Mouse (Mus musculus) CH12F3 (cell line): ENCODE measurements around the gene Cse1l.

Source experiments
- in situ Hi-C: fragments of 300-500 bp; cut with MboI; formaldehyde crosslinking; loops from 2 replicates; pipeline ENCODE4 v1.14.3; 2020; ENCODE audit warnings: low sequenced_read_pairs

Cse1l gene

DNA sequence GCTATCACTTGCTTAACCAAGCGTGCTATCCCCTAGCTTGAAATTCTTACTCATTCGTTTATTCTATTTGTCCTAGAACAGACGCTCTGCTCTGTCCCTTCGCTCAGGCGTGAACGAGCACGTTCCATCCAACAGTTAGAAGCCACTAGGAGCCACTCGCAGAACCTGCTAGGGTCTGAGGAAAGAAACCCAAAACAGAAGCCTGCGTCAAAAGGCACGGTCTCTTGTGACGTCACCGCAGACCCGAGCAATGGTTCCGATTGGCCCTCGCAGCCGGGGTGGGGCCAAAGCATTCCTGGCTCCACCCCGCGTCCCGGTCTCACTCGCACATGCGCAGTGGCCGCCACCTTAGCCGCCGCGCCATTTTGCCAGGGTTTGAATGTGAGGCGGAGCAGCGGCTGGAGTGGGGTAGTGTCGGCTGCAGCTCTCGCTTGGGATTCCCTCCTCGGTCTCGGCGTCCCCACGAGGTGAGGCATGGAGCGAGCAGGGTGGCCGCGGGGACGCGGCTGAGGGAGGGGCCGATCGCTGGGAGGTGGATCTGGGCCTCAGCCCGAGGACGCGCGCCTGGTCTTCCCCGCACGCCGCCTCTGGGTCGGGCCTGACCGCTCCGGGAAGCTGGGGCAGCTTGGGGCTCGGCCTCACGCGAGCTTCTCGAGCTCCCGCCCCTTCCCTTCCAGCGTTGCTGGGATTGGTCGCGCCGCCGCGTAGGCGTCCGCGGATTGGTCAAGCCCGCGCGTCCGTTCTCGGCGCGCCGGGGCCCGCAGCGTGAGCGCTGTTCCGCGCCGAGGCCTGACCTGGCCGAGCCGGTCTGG is at the start of gene Cse1l:
TSS of gene Cse1l (plus strand) at position 330 of the 812 bp plus-strand sequence.
- in situ Hi-C loops: no loop called here

DNA sequence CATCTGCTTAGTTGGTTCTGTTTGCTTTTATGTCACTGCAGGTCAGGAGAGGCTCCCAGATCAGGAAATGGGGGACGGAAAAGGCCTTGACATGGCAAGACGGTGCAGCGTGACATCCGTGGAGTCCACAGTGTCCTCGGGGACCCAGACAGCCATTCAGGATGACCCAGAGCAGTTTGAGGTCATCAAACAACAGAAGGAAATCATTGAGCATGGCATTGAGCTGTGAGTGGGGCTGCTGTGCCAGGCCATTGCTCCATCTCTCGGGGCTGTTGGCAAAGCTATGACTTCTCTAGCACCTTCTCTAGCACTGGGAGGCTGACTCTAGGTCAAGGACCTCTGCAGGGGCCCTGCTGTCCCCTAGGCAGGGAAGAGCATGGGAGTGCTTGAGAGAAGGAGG is 49.5 kb upstream of the Cse1l start:
- in situ Hi-C loops: no loop called here

DNA sequence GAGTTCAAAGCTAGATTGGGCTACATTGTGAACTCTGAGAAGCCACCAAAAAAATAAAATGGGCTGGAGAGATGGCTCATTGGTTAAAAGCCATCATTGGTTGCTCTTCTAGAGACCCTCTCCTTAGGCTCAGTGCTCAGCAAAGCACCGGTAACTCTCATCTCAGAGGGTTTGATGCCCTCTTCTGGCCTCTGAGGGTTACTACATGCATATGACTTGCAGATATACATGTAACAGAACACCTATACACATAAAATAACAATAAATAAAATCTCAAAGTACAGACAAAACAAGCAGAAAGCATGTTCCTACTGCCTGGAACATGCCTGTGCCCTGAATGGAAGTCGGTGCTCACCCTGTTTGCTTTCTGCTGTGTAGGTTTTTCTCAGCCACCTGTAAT is 48.7 kb upstream of the Cse1l start:
- in situ Hi-C loops: no loop called here

DNA sequence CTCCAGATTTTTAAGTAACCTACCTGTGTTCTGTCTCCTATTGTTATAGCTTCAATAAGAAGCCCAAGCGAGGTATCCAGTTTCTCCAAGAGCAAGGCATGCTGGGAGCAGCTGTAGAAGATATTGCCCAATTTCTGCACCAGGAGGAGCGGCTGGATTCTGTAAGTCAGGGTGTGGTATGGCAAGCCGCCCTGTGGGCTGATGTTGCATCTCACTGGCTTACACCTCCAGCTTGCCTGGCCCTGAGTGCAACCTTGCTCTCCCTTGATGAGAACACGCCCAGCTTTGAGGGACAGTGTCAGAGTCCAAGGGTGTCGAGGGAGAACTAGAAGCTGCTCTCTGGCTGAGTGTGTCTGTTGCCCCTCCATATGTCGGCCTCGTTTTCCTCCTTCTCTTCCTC is 46.6 kb upstream of the Cse1l start:
- in situ Hi-C loops: no loop called here

DNA sequence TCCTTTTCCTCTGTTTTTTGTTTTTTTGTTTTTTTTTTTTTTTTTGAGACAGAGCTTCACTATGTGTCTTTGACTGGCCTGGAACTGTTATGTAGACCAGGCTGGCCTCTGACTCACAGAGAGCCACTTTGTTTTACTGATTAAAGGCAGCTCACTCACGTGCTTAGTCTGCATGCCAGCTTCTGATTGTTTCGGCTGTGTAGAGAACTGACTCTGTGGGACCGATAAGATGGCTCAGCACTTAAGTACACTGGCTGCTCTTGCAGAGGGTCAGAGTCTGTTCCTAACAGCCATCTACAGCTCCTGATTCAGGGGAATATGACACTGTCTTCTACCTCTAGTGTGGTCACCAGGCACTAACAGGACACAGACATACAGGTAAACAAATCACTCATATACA is 43.3 kb upstream of the Cse1l start:
- in situ Hi-C loops: no loop called here

DNA sequence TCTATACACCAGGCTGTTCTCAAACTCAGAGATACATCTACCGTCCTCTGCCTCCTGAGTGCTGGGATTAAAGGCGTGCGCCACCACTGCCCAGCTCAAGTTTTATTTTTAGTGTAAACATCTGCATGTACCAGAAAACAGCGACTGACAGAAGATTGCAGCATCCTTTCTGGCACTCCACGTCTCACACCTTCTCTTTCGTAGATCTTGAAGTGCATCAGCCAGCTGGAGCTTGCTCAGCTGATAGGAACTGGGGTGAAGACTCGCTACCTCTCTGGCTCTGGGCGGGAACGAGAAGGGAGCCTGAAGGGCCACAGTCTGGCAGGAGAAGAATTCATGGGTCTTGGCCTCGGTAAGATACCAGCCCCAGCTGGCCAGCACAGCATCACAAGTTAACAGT is 40.4 kb upstream of the Cse1l start:
- in situ Hi-C loops: no loop called here

DNA sequence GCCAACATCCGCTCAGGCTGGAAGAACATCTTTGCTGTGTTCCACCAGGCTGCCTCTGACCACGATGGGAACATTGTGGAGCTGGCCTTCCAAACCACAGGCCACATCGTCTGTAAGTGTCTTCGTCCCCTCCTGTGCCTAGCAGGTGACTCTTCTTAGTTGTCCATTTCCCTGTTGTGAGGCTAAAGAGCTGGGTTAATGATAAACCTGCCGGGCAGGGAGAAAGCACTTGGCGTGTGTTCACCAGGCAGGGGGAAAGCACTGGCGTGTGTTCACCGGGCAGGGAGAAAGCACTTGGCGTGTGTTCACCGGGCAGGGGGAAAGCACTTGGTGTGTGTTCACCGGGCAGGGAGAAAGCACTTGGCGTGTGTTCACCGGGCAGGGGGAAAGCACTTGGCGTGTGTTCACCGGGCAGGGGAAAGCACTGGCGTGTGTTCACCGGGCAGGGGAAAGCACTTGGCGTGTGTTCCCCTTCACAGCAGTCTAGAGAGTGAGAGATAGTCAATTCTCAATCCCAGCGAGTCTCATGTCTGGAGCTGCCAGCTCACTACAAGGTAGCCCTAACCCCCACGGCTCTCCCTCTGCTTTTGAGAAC is 35.5 kb upstream of the Cse1l start:
- in situ Hi-C loops: no loop called here

DNA sequence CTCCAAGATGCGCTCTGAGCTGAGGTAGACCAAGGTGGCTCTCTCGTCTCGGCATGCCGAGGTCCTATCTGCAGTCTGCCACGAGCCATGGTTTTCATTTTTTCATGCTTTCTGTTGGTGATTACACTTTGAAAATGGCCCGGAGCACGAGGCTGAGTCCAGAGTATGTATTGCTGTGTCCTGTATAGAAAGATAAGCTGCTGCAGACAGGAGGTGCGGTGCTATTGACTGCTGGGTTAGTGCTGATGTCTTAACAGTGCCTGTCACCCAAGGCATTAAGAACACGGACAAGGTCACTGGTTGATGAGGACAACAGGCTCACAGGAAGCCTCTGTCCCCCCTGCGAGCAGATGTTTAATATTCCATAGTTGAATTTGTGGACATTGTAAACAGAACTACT is 34.9 kb upstream of the Cse1l start:
- in situ Hi-C loops: no loop called here

DNA sequence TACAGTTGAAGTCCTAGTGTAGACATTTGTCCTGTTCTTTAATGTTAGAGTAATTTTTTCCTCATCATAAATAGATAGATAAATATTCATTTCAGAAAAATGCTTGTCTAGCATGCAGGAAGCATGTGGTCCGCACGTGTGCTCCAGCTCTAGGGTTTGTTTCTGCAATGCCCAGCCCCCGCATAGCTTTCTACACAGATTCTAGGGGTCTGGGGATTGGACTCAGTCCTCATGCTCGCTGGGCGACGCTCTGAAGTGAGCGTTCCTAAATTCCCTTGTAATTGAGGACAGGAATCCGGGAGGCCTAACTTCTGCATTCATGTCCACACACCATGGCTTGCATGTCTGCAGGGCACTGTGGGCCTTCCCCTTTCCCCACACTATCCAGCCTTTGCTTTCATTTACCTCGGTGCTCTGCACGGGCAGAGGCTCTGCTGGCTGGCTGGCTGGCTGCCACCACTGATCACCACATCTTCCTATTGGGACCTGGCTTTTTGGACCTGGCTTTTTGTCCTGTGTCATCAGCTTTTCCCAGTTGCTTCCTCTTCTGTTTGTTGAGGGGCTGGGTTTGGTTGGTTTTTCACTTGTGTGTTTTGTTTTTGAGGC is 31.1 kb upstream of the Cse1l start:
- in situ Hi-C loops: no loop called here

DNA sequence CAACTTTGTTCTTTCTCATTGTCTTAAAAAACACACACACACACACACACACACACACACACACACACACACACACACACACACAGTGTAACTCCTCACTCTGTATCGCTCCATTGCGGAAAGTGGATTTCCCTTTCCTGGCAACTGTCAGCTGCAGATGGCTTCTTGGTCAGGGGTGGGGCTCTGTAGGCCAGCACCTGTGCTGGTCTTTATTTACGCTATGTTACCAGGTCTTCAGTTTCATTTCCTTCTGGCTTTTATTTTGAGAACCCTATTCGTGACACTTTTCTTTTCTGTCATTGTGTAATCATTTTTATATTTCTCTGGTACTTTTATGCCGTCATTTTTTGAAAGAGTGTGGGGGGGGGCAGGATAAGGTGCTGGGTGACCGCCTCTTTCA is 30.3 kb upstream of the Cse1l start:
- in situ Hi-C loops: no loop called here

DNA sequence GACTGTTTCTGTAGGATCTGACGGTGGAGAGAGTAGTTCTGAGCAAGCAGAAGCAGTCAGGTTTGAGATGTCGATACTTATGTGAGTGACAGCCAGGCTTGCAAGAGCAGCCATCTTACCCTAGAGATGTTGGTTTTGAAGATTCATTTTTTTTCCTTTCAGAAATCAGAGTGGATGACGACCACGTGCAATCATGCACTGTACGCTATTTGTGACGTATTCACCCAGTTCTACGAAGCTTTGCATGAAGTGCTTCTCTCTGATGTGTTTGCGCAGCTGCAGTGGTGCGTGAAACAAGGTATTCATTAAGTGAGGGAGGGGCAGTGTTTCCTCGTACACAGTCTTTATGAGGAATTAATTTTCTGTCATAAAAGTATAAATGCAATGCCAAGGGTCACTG is 29.5 kb upstream of the Cse1l start:
- in situ Hi-C loops: no loop called here

DNA sequence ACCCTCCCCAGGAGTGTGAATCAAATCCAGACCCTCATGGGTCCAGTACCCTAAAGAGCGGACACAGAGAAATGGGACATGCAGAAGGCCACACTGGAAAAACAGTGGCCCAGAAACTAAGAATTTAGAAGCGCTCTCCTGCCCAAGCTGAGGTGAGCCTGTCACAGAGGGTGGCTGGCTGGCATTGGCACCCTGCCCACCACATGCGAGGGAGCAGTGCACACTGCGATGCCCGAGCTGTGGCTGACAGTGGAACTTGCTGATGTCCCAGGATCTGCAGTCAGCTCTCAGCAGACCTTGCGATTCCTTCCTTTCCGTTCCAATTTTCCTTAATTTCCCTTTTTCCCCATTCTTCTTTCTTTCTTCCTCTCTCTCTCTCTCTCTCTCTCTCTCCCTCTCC is 20.8 kb upstream of the Cse1l start:
- in situ Hi-C loops: no loop called here

DNA sequence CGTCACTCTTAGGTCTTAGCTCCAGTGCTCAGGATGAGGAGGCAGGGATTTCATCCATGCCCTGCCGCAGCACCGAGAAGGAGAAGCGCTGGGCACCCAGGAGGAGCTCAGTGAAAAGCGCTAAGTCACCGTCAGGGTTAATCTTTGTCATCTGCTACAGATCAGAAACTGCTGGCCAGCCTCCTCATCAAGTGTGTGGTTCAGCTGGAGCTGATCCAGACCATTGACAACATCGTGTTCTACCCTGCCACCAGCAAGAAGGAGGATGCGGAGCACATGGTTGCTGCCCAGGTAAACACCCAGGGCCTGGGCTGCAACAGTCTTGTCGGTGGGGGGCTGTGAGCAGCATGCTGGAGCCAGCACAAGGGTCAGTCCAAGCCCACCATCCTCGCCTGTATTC is 20.2 kb upstream of the Cse1l start:
- in situ Hi-C loops: no loop called here

DNA sequence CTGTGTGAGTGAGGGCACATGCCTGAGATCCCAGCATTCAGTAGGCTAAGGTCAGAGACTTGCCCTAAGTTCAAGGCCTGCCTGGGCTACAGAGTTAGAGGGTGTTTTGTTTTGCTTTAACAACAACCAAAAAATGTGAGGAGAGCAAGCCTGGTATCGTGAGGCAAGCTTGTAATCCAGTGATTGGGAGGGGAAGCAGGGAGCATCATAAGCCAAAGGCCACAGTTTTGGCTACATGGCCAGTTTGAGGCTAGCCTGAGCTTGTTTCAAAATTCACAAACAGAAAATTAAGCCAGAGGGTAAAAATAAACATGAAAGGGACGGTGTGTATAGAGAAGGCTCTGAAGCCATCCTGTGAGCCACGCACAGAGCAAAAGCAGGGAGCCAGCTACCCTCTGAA is 19.6 kb upstream of the Cse1l start:
- in situ Hi-C loops: no loop called here

DNA sequence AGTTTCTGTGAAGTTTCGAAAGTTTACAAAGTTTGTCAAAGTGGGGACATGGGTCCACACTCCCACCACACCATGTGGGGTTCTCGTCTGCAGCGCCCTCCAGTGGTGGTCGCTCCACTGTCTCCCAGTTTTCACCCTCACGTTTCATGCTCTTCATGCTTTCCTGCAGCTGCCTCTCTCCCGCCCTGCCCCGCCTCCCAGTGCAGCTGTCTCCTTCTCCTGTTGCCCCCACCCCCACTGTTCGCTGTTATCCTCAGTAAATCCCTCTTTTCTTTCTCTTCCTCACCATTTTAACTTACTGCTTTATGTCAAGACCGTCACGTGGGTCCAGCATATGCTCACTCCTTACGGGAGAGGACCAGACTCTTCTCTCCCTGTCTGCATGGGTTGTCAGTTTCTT is 18.0 kb upstream of the Cse1l start:
- in situ Hi-C loops: no loop called here

DNA sequence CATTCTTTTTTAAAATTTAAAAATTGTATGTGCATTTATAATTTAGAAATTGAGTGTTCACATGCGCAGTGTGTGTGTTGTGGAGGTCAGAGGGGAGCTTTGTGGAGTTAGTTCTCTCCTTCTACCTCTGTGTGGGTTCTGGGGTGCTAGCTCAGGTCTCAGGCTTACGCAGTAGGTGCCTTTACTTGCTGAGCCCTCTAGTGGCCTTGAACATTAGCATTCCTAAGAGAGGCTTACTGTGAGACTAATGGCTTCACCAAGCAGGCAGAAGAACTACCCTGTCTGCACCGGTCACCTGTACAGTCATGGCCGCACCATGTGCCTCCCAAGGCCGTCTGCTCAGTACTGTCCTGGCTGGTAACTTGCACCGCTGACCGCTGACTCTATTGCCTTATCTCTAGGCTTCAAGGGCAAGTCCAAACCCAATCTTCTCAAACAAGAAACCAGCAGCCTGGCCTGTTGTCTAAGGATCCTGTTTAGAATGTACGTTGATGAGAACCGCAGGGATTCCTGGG is 14.4 kb upstream of the Cse1l start:
- in situ Hi-C loops: no loop called here

DNA sequence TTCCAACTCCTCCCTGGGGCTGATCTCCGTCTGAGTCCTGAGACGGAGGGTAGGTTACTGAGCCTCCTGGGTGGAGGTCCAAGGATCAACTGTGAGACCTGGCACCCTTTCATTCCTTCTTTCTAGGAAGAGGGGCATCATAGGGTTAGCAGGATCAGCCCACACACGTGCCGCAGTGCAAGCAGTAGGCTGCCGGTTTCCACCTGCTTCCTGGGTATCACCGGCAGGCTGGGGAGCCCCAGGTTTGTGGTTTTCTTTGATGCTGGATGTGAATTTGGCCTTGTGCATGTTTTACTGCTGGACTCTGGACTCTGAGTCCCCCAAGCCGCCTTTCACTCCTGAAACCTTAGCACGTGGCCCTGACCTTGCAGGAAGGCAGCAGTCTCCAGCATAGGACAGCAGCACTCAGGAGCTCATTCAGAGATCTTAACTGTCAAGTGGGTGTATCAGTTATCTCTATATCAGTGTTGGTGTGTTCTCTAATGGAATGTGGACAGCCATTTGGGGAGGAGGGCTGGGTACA is 13.6 kb upstream of the Cse1l start:
- in situ Hi-C loops: no loop called here

DNA sequence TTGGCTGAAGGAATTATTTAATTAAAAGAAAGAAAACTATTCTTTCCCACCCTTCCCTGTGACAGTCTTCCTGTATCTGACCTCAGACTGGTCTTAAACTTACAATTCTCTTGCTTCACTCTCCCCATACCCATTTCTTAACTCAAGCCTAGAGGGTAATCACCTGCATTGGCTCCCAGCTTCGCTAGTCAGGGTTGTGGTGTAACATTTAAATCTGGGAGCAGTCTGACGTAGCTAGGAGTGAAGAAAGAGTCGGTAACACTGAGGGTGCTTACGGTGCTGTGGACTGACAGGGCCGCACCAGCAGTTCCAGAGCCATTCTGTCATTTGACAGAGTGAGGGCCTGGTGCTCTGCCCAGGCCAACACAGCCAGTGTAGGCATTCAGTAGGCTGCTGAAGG is 12.8 kb upstream of the Cse1l start:
- in situ Hi-C loops: no loop called here

DNA sequence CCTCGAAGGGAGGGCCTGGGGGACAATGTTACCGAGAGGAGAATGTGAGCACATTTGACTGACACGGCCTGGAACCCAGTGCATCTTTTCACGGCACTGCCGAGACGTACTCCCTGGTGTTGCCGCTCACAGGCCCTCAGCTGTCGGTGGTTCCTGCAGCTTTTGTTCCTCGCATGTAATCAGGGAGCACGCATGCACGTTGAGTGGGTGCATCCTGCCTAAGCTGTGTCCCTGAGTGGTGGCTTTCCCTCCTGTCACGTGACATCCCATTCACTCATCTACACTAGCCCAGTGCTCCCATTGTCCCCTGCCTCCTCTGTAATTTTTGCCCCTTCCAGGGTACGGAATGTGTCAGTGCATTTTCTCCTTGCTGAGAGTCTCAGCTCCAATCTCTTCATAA is 9.5 kb upstream of the Cse1l start:
- in situ Hi-C loops: no loop called here

DNA sequence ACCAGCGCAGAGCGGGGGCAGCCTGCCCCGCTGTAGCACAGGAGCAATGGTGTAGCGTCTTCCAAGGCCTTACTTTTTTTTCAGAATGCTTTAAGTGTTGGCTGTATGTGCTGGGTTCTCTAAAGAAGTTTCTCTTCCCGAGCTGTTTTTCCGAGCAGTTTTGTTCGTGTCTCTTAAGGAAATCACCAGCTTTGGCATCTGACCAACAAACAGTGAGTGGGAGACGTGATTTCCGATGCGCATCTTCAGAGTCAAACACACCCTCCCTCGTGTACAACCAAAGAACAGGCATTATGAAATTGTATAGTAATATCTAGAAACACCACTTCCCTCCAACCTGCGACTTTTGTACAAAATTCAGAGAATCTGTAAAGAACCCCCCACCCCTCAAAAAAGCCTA is 8.9 kb upstream of the Cse1l start:
- in situ Hi-C loops: no loop called here

DNA sequence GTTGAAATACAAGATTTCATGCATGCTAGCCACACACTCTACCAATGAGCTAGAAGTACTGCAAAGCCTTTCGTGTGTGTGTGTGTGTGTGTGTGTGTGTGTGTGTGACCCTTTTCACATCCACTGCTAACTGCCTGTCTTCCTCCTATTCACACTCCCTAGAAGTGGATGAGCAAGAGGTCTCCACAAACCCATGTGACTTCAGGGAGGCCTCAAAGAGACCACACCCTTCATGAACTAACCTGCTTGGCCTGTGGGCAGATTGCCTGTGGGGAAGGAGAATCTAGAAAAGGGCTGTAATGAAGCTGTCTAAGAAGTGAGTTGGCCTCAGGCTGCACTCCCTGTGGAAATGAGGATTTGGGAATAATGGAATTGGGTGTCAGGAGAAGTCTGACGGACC is 6.7 kb upstream of the Cse1l start:
- in situ Hi-C loops: no loop called here

DNA sequence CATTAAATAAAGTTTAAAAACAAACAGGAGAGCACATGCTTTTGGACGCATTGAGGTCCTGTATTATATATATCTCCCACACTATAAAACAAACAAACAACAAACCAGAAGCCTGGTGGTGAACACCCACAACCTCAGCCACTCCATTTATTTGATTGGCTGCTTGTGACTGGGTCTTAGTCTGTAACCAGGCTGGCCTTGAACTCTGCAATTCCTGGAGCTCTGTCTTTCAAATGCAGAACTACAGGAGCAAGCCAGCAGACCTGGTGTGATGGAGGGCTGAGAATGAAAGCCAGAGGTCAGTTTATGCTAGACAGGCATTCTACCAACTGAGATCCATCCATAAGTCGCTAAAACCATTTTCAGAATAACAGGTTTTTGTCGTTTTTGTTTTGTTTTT is 6.1 kb upstream of the Cse1l start:
- in situ Hi-C loops: no loop called here
